Mouse (Mus musculus): Measurements from ENCODE around the gene Plk5.

Gene Plk5

DNA sequence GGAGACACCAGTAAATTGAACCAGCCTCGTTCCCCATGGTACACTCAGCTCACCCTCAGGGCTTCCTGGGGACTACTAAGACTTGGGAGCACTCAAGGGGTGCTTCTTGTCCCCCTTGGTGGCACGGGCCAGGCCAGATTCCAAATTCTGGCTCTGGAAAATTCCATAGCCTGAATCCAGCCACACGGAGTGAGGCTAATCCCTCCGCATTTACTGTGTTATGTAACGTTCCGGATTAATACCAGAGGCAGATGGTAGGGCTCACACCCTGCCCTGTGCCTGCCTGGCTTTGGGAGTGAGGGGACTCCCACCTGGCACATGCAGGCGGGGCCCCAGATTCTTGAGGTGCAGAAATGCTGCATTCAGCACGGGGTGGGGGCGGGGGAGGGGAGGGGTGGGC, 828 bp upstream of the Plk5 start:
- DNase-seq (ENCODE audit: inconsistent age in 2 of 2, low spot score in 1 of 2), result no peak

DNA sequence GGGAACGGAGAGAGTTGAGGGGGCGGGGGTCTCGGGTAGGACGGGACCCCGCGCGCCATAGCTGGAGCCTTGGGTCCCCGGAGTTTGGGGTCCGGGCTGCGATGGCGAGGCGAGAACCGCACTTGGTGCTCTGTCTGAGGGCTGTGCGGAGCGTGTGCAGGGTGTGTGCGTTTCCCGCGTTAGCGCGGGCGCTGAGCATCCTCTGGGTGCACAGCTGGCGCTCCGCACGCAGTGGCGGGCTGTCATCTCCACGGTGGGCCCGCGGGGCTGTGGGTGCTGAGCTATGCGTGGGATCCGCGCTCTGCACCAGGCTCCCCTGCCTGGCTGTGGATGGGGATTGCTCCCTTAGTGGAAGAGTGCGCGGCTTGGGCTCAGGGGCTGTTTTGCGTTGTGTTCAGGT, 478 bp downstream of the Plk5 start:
- DNase-seq (ENCODE audit: inconsistent age in 2 of 2, low spot score in 1 of 2), result no peak

DNA sequence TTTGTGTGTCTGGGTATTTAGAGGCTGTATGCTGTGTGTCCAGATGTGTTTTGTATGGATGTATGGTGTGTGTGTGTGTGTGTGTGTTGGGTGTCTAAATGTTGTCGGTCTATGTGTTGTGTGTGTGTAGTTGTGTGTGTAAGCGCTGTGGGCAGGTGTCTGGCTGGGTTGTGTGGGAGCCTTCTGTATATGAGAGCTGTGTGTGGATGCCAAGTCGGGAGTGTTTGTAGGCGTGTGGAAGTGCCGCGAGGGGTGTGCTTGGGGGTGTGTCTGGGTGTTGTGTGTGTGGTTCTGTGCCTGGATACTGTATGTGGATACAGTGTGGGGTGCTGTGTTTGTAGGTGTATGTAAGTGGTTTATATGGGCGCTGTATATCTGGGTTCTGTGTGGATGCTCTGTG, 1.1 kb downstream of the Plk5 start:
- no peak for DNase-seq (ENCODE audit: inconsistent age in 2 of 2, low spot score in 1 of 2)

GRCm38 (mm10) chr10:80357994-80358639, 1.9 kb downstream of the Plk5 start:
- peak in 1 of 2 experiments; percentile 58 for DNase-seq (ENCODE audit: inconsistent age in 2 of 2, low spot score in 1 of 2)

DNA sequence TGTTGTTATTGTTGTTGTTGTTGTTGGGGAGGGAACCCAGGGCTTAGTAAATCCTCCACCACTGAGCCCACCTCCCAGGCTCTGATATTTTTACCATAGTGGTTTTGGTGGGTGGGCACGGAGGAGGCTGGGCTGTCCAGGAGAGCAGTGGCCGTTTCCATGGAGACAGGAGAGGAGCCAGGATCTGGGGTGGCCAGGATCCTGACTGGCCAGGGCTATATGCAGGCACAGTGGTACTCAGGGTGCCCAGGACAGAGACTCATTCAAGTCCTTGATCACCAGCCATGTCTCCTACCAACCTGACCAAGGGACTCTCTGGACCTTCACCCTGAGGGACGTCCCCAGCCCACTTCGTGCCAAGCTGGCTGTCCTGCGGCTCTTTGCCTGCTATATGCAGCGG, 7.5 kb downstream of the Plk5 start:
- no peak for DNase-seq (ENCODE audit: inconsistent age in 2 of 2, low spot score in 1 of 2)

- DNase-seq (ENCODE audit: inconsistent age in 2 of 2, low spot score in 1 of 2), result no peak
These were observed 9.5 kb downstream of the Plk5 start for GRCm38 (mm10) chr10:80365736-80366135.

GRCm38 (mm10) chr10:80367954-80368353, 11.7 kb downstream of the Plk5 start:
- DNase-seq (ENCODE audit: inconsistent age in 2 of 2, low spot score in 1 of 2), result no peak

GRCm38 (mm10) chr10:80368392-80368791, 12.1 kb downstream of the Plk5 start:
- DNase-seq (ENCODE audit: inconsistent age in 2 of 2, low spot score in 1 of 2), result peak in 1 of 2 experiments; percentile 33

DNA sequence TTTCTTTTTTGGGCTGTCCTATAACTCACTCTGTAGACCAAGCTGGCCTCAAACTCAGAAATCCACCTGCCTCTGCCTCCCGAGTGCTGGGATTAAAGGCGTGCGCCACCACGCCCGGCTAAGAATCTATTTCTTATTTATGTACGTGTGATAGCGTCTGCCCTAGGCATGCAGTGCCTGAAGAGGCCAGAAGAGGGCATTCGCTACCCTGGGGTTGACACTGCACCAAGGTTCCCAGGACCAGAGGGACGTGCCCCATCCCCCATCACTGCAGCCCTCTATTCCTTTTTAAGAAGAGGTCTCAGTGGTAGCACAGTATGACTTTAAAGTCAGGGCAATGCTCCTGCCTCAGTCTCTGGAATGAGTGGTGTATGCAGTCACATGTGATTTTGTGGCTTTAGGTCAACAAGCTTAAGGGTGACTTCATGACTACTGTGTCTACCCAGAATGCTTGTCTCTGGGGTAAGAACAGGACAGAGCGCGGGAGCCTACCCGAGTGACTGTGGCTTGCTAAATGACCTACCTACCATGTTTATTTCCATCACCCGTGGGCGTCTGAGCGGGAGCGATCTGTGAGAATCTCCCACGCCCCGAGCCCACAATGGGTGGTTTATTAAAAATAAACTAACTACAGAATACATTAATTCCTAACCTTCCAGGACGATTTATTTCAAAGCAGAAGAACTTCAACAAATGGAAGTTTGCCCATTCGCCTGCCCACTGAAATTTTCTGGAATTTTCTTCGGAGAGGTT, 13.9 kb downstream of the Plk5 start:
- DNase-seq (ENCODE audit: inconsistent age in 2 of 2, low spot score in 1 of 2), result peak; percentile 29 to 43

- DNase-seq (ENCODE audit: inconsistent age in 2 of 2, low spot score in 1 of 2), result peak; percentile 30 to 69
These were observed 15.2 kb downstream of the Plk5 start for GRCm38 (mm10) chr10:80371411-80371966.

- DNase-seq (ENCODE audit: inconsistent age in 2 of 2, low spot score in 1 of 2), result no peak
These were observed 15.7 kb downstream of the Plk5 start for GRCm38 (mm10) chr10:80371983-80372382.

DNA sequence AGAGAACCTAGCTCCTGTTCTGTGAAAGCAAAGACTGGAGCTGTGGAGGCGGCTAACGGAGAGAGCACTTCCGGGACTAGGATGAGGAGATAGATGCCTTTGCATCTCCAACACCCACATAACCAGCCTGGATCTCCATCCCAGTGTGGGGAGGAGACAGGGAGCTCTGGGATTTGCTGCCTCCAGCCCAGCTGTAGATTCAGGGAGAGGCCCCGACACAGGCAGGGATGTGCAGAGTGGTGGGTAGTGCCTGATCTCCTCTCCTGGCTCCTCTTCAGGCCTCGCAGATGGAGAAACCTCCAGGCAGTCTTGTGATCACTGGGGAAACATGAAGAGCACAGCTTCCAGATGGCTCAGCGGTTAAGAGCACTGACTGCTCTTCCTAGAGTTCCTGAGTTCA, 16.4 kb downstream of the Plk5 start:
- no peak for DNase-seq (ENCODE audit: inconsistent age in 2 of 2, low spot score in 1 of 2)

DNA sequence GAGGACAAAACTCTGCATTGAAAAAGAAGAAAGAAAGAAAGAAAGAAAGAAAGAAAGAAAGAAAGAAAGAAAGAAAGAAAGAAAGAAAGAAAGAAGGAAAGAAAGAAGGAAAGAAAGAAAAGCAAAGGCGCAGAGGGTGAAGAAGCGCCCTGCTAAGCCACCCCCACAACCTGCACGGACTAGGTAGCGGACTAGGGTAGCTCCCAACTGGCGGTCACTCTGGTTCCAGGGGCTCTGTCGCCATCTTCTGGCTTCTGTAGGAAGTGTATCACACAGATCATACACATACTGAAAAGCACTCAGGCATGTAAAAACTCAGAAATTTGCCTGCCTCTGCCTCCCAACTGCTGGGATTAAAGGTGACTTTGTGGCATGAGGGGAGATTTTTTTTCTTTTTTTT, 17.8 kb downstream of the Plk5 start:
- peak; percentile 78 to 93 for DNase-seq (ENCODE audit: inconsistent age in 2 of 2, low spot score in 1 of 2)

- DNase-seq (ENCODE audit: inconsistent age in 2 of 2, low spot score in 1 of 2), result peak; percentile 88 to 96
These were observed 19.9 kb downstream of the Plk5 start for GRCm38 (mm10) chr10:80376160-80376559.

- DNase-seq (ENCODE audit: inconsistent age in 2 of 2, low spot score in 1 of 2), result peak; percentile 33 to 71
These were observed 21.5 kb downstream of the Plk5 start for GRCm38 (mm10) chr10:80377716-80378115.

GRCm38 (mm10) chr10:80382641-80383365, 26.5 kb downstream of the Plk5 start:
- peak; percentile 71 to 84 for DNase-seq (ENCODE audit: inconsistent age in 2 of 2, low spot score in 1 of 2)

DNA sequence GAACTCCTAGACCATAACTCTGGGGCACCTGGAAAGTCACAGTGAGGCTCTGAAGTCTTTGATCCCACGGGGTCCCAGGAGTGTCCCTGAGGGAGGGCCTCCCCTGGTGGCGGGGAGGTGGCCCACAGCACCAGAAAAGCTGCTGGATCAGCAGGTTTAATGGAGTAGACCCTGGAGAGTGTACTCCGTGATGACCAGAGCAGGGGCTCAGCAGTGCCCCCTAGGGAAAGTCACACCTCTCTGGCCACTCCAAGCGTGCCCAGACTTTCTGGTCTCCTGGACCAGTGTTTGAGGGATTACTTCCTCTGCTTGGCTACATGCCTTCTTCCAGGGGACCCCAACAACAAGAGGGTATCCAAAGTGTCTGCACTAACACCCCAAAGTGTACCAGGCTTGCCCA, 27.2 kb downstream of the Plk5 start:
- peak; percentile 59 to 73 for DNase-seq (ENCODE audit: inconsistent age in 2 of 2, low spot score in 1 of 2)

DNA sequence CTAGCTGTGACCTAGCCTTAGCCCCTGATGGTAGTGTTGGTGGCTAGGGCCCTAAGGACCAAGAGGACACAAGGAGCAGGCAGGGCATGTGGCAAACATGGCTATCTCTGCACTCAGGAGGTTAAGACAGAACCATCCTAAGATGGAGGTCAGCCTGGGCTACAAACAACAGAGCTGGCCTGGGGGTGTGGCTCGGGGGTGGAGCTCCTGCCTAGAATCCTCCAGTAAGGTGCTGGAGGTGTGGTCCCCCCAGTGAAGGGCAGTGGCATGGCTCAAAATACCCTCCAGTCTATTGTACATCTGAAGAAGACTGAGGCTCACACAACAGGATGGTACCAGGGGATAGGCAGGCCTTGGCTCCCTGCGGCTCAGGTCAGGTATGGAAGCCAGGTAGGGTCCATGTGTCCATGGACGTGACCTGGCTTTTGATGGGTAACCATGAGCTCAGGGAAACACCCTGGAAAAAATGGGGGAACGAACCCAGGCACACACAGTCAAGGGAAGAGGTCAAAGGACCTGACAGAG, 27.9 kb downstream of the Plk5 start:
- DNase-seq (ENCODE audit: inconsistent age in 2 of 2, low spot score in 1 of 2), result peak; percentile 45 to 62

- peak; percentile 25 to 57 for DNase-seq (ENCODE audit: inconsistent age in 2 of 2, low spot score in 1 of 2)
These were observed 28.4 kb downstream of the Plk5 start for GRCm38 (mm10) chr10:80384709-80385108.

DNA sequence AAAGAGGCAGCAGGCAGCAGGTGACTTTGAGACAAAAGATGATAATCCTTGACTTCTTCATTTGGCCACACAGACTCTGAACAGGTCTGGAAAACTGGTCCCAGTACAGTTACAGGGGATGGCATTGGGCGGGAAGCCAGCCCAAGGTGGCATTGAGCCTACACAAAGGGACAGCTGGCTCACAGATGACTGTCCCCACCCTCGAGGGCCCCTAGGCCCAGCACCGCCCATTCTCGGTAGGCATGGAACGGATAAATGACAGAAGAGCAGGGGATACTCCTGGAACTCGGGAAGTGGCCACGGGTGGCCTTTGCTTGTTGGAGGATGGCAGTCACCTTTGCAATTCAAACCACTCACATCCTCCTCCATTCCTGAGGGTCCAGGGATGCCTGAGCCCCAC, 29.1 kb downstream of the Plk5 start:
- peak; percentile 55 to 73 for DNase-seq (ENCODE audit: inconsistent age in 2 of 2, low spot score in 1 of 2)

Measured in adrenal gland, adult (tissue).